Mouse (Mus musculus) midbrain, postnatal 0 days (tissue): ENCODE data around the gene Mrpl14. TPM values are rescaled to one million over a fixed set of nuclear protein-coding genes. Genes with fewer than 3 reads are reported as not detected.

ENCODE experiments used
- ATAC-seq: fragments of 200-750 bp; cut with Nextera tagmentation; 2 replicates; pipeline ENCODE4 v1.8.0; 2017; ENCODE audit warnings: moderate number of reproducible peaks, mild to moderate bottlenecking, moderate TSS enrichment, moderate library complexity; ENCODE audit not compliant: low FRiP score
- DNase-seq: peaks from one replicate; pipeline ENCODE4 v3.0.0-alpha.2; 2015; ENCODE audit warnings: low spot score
- H3K27ac ChIP-seq: fragments of 300-500 bp; sonication (generic); 2 replicates; pipeline ENCODE4 v1.5.1; 2014; ENCODE audit warnings: low read depth, mild to moderate bottlenecking, low read length, mixed read lengths
- H3K27me3 ChIP-seq: fragments of 300-500 bp; sonication (generic); 2 replicates; pipeline ENCODE4 v1.6.1; 2014; ENCODE audit warnings: low read length, control low read depth, mixed read lengths; ENCODE audit not compliant: insufficient read depth
- H3K36me3 ChIP-seq: fragments of 300-500 bp; sonication (generic); 2 replicates; pipeline ENCODE4 v1.6.1; 2014; ENCODE audit warnings: low read length, control low read depth, mixed read lengths; ENCODE audit not compliant: insufficient read depth
- H3K4me1 ChIP-seq: fragments of 300-500 bp; sonication (generic); 2 replicates; pipeline ENCODE4 v1.6.1; 2014; ENCODE audit warnings: mild to moderate bottlenecking, control low read depth, antibody characterized with exemption, low read length, mixed read lengths; ENCODE audit not compliant: insufficient read depth
- H3K4me2 ChIP-seq: fragments of 300-500 bp; sonication (generic); 2 replicates; pipeline ENCODE4 v1.6.1; 2014; ENCODE audit warnings: low read depth, mild to moderate bottlenecking, low read length, mixed read lengths; ENCODE audit not compliant: poor library complexity, severe bottlenecking
- H3K4me3 ChIP-seq: fragments of 300-500 bp; sonication (generic); 2 replicates; pipeline ENCODE4 v1.5.1; 2014; ENCODE audit warnings: low read depth, mild to moderate bottlenecking, low read length, moderate library complexity
- H3K9ac ChIP-seq: fragments of 300-500 bp; sonication (generic); replicated peaks from 2 replicates; pipeline ENCODE4 v1.6.1; 2014; ENCODE audit warnings: mild to moderate bottlenecking, low read length, moderate library complexity, mixed read lengths; ENCODE audit not compliant: poor library complexity, severe bottlenecking
- H3K9me3 ChIP-seq: fragments of 300-500 bp; sonication (generic); 2 replicates; pipeline ENCODE4 v1.6.1; 2016; ENCODE audit warnings: low read length, control low read depth
- CTCF ChIP-seq: IDR thresholded peaks from 2 replicates; pipeline ENCODE4 v1.5.1; 2016; ENCODE audit warnings: antibody characterized with exemption, mild to moderate bottlenecking
- WGBS: fragments of 180-500 bp; shearing (Covaris S2); extraction: QIAGEN DNeasy Blood & Tissue Kit; methylation state at CpG from one replicate; pipeline ENCODE4 v1.1.7; 2014; 5-methylcytosine and 5-hydroxymethylcytosine counted together
- polyA plus RNA-seq: library from polyadenylated mRNA; unstranded; fragments of >200 nt; fragmentation: Nextera tagmentation; extraction: Ambion mirVana; gene quantifications from 2 replicates; pipeline ENCODE4 v1.2.1, GENCODE M21; 2015
- total RNA-seq: library from RNA; depleted of rRNA; stranded (reverse); fragments of >200 nt; gene quantifications from 2 replicates; pipeline ENCODE4 v1.2.3, GENCODE M21; 2014

The Mrpl14 gene
- total and polyA plus RNA-seq, 2 experiments from 2014 or later, result 42.8 to 114 TPM

GRCm38 (mm10) chr17:45692159-45692558, 6.0 kb downstream of the Mrpl14 start:
- no peak overlapping the region for H3K27ac ChIP-seq
- no peaks in the 10 kb centered on the region for H3K27me3 ChIP-seq
- no peak for TF ChIP-seq CTCF
- no peak for ATAC-seq
- H3K9ac ChIP-seq, result no peak overlapping the region
- no peaks in the 10 kb centered on the region for H3K36me3 ChIP-seq
- DNase-seq, result no peak
- no peak overlapping the region for H3K4me3 ChIP-seq
- peaks cover 7% of the 10 kb centered on the region for H3K4me1 ChIP-seq
- no peaks in the 10 kb centered on the region for H3K9me3 ChIP-seq
- H3K4me2 ChIP-seq, result no peak overlapping the region
- 90% methylated on average over 5 of the region's 5 CpGs for WGBS

GRCm38 (mm10) chr17:45693812-45694565, 7.9 kb downstream of the Mrpl14 start:
- no peaks in the 10 kb centered on the region for H3K27me3 ChIP-seq
- H3K4me3 ChIP-seq, result no peak overlapping the region
- no peak for TF ChIP-seq CTCF
- H3K4me2 ChIP-seq, result no peak overlapping the region
- no peaks in the 10 kb centered on the region for H3K9me3 ChIP-seq
- no peak overlapping the region for H3K27ac ChIP-seq
- WGBS, result 76% methylated on average over 18 of the region's 18 CpGs
- H3K36me3 ChIP-seq, result 0 out of 2 replicates have a peak, but pooled peaks cover 6% of the 10 kb centered on the region
- DNase-seq (no peak), ATAC-seq (no peak)
- H3K9ac ChIP-seq, result no peak overlapping the region
- H3K4me1 ChIP-seq, result no peaks in the 10 kb centered on the region

- no peak overlapping the region for H3K9ac ChIP-seq
- 0 out of 2 replicates have a peak, but pooled peaks cover 6% of the 10 kb centered on the region for H3K36me3 ChIP-seq
- ATAC-seq, result no peak
- no peaks in the 10 kb centered on the region for H3K9me3 ChIP-seq
- H3K27ac ChIP-seq, result no peak overlapping the region
- no peak overlapping the region for H3K4me3 ChIP-seq
- no peaks in the 10 kb centered on the region for H3K27me3 ChIP-seq
- H3K4me2 ChIP-seq, result no peak overlapping the region
- 85% methylated on average over 23 of the region's 23 CpGs for WGBS
- no peak for DNase-seq
- TF ChIP-seq CTCF, result no peak
- H3K4me1 ChIP-seq, result no peaks in the 10 kb centered on the region
Observed at GRCm38 (mm10) chr17:45695227-45696120, 9.4 kb downstream of the Mrpl14 start.

DNA sequence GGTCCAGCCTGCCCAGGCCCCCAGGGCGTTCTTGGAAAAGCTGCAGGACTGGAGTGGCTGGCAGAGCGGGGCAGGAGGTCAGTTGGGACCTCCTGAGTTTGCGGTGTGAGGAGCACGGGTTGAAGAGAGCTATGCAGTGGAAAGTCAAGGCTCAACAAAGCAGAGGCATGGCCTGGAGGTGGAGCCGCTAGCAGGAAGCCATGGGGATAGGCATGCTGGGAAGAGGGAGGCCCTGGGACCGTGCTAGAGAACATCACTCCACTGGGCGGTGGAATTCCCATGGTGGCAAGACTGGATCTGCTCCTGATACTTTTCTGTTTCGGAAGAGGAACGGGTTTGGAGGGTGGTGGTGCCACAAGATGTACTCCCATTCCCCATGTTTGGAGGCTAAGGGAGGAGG, 10.9 kb downstream of the Mrpl14 start:
- no peak for ATAC-seq
- Histone ChIP-seq H3K4me3 (no peak overlapping the region), H3K36me3 (0 out of 2 replicates have a peak, but pooled peaks cover 6% of the 10 kb centered on the region), H3K4me2 (no peak overlapping the region), H3K9ac (no peak overlapping the region), H3K27me3 (no peaks in the 10 kb centered on the region), H3K27ac (no peak overlapping the region), H3K4me1 (no peaks in the 10 kb centered on the region), H3K9me3 (no peaks in the 10 kb centered on the region)
- WGBS, result 93% methylated on average over 9 of the region's 9 CpGs
- no peak for DNase-seq
- TF ChIP-seq CTCF, result no peak

- TF ChIP-seq CTCF, result no peak
- no peak overlapping the region for H3K4me2 ChIP-seq
- H3K4me3 ChIP-seq, result no peak overlapping the region
- no peak overlapping the region for H3K9ac ChIP-seq
- 93% methylated on average over 6 of the region's 6 CpGs for WGBS
- no peak for ATAC-seq
- H3K9me3 ChIP-seq, result no peaks in the 10 kb centered on the region
- no peak overlapping the region for H3K27ac ChIP-seq
- DNase-seq, result no peak
- H3K27me3 ChIP-seq, result no peaks in the 10 kb centered on the region
- no peaks in the 10 kb centered on the region for H3K4me1 ChIP-seq
- H3K36me3 ChIP-seq, result 0 out of 2 replicates have a peak, but pooled peaks cover 6% of the 10 kb centered on the region
Observed at GRCm38 (mm10) chr17:45698368-45698767, 12.2 kb downstream of the Mrpl14 start.
